Mouse (Mus musculus): Measurements from ENCODE around the gene Fam19a2.

DNA sequence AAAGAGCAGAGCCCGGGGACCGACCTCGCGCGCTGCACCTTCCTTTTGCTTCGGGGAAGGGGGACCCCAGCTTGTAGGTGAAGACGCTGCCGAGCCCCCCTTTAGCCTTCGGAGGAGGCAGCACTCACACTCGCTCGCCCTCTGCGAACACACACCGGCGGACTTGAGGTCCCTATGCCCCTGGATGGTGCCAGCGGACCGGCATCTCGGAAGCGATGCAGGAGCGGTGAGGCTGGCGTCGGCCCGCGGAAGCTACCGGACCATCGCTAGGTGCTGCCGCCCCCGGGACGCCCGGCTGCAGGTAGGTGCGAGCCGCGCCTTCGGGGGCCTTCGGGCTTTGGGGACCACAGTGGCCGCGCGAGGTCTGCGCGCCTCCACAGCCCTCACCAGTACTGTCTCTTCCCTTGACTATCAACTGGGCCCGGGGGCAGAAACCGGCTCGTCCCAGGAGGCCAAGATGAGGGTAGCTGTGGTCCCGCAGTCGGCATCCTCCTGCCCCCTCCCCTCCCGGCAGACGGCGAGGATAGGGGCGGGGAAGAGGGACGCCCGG, 1.5 kb downstream of the Fam19a2 start:
- TF ChIP-seq CTCF (IDR thresholded peaks at IDR 0.05; ENCODE audit: extremely low read depth, insufficient read length, insufficient replicate concordance, low read depth, low read length): no peak
- no peak for TF ChIP-seq POLR2A (IDR thresholded peaks at IDR 0.05; ENCODE audit: low read depth, low read length)

Measured in small intestine, adult 2 months (tissue).